Mouse (Mus musculus): ENCODE measurements around the gene Cped1. TPM values are rescaled to one million over a fixed set of nuclear protein-coding genes. Genes with fewer than 3 reads are reported as not detected.

Gene Cped1
- polyA plus RNA-seq, 1 experiment from 2014 or later, result 23.0 TPM

DNA sequence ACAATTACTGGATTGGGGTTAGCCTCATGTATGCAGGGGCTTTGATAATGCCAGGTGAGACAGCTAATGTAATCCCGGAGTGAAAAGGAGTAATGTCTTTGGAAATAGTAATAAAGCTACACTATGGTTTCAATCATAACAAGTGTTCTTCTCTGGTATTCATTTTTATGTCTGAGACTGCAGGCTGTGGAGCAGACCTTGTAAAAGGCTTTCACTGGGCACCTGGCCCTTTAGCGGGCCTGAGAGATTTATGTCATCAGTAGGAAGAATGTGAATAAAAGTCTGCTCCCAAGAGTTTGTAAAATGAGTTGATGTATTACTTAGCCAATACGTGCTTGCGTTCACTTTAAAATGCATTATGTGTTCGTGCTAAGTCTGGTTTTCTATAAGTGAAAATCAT lies 108.1 kb downstream of the Cped1 start:
- WGBS, result 84% methylated on average over 5 of the region's 5 CpGs
- DNase-seq (ENCODE audit: low spot score), result no peak
- H3K4me2 ChIP-seq (ENCODE audit: low read length), result no peak overlapping the region
- H3K4me3 ChIP-seq (replicated peaks; ENCODE audit: low read depth, low read length), result no peak overlapping the region
- H3K36me3 ChIP-seq (ENCODE audit: insufficient read depth, low read length), result no peaks in the 10 kb centered on the region
- no peaks in the 10 kb centered on the region for H3K27me3 ChIP-seq (ENCODE audit: insufficient read depth, low read length)
- H3K9ac ChIP-seq (ENCODE audit: low read depth, low read length), result no peak overlapping the region
- H3K4me1 ChIP-seq (replicated peaks; ENCODE audit: insufficient read depth, low read length), result no peaks in the 10 kb centered on the region
- no peak for ATAC-seq (replicated peaks; ENCODE audit: low FRiP score, low read depth)
- no peaks in the 10 kb centered on the region for H3K9me3 ChIP-seq (replicated peaks; ENCODE audit: low read length)
- H3K27ac ChIP-seq, result no peak overlapping the region
- TF ChIP-seq CTCF (IDR thresholded peaks at IDR 0.05; ENCODE audit: low read depth), result no peak

DNA sequence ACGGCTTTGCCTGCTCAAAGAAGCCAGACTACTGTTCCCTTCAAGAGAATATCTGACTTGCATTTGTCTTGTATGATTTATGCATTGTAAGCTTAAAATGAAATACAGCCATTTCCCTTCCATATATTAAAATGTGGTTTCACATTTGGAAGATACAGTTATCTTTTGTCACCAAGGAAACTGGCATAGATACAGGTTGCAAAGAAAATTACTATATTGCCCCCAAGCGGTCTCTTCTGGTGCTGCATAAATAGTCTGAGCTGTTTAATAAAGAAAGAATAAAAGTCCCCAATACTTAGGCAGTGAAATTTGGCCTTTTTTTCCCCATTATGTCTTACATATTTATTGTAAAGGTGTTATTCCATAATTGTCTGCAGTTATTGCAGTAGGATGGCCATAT lies 112.0 kb downstream of the Cped1 start:
- DNase-seq (ENCODE audit: low spot score), result peak; percentile 68
- WGBS, result 40% methylated on average over 2 of the region's 2 CpGs

DNA sequence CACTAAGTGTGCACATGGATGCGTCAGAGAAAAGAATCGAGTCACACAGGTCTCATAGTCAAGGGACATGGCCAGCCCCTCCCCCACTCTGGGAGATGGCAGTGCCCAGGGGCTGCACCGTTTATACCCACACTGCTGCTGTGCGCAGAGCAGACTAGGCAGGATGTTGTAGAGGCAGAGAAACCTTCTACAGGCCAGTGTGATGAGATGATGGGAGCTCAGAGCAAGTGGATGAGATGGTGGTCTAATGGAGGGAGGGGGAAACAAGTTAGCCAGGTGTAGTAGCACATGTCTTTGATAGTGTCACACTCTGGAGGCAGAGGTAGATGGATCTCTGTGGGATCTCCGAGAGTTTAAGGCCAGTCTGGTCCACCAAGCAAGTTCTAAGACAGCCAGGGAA lies 114.1 kb downstream of the Cped1 start:
- no peaks in the 10 kb centered on the region for H3K4me1 ChIP-seq (replicated peaks; ENCODE audit: insufficient read depth, low read length)
- TF ChIP-seq CTCF (IDR thresholded peaks at IDR 0.05; ENCODE audit: low read depth), result no peak

More for the DNA sequence above, 112.0 kb downstream of the Cped1 start:
- Histone ChIP-seq H3K4me2 (ENCODE audit: low read length) (no peak overlapping the region), H3K36me3 (ENCODE audit: insufficient read depth, low read length) (no peaks in the 10 kb centered on the region), H3K27me3 (ENCODE audit: insufficient read depth, low read length) (no peaks in the 10 kb centered on the region), H3K4me1 (replicated peaks; ENCODE audit: insufficient read depth, low read length) (no peaks in the 10 kb centered on the region), H3K9me3 (replicated peaks; ENCODE audit: low read length) (no peaks in the 10 kb centered on the region), H3K27ac (no peak overlapping the region), H3K9ac (ENCODE audit: low read depth, low read length) (no peak overlapping the region), H3K4me3 (replicated peaks; ENCODE audit: low read depth, low read length) (no peak overlapping the region)
- peak; percentile 68 for TF ChIP-seq CTCF (IDR thresholded peaks at IDR 0.05; ENCODE audit: low read depth)
- no peak for ATAC-seq (replicated peaks; ENCODE audit: low FRiP score, low read depth)

DNA sequence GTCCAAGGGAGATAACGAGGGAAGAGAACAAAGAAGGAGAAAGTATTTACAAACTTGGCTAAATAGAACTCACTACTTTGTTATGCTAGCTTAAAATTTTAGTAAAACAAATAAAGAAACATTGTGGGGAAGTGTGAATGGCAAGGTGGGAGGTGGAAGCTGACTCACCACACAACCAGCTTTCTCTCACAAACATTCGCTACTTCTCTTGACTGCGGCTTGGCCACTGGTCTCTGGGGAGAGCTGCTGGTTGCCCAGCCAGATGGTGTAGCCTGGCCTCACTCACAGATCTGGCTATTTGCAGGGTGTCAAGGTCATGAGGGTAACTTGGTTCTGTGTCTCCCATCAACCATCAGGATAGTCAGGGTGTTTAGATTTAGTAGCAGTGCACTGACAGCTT lies 116.2 kb downstream of the Cped1 start:
- Histone ChIP-seq H3K4me3 (replicated peaks; ENCODE audit: low read depth, low read length) (no peak overlapping the region), H3K36me3 (ENCODE audit: insufficient read depth, low read length) (no peaks in the 10 kb centered on the region), H3K4me2 (ENCODE audit: low read length) (no peak overlapping the region), H3K27me3 (ENCODE audit: insufficient read depth, low read length) (no peaks in the 10 kb centered on the region), H3K9me3 (replicated peaks; ENCODE audit: low read length) (no peaks in the 10 kb centered on the region), H3K9ac (ENCODE audit: low read depth, low read length) (no peak overlapping the region), H3K4me1 (replicated peaks; ENCODE audit: insufficient read depth, low read length) (no peaks in the 10 kb centered on the region), H3K27ac (no peak overlapping the region)
- ATAC-seq (replicated peaks; ENCODE audit: low FRiP score, low read depth), result no peak
- 72% methylated on average over 3 of the region's 3 CpGs for WGBS
- no peak for DNase-seq (ENCODE audit: low spot score)
- TF ChIP-seq CTCF (IDR thresholded peaks at IDR 0.05; ENCODE audit: low read depth), result no peak

More for the DNA sequence above, 114.1 kb downstream of the Cped1 start:
- Histone ChIP-seq H3K27ac (no peak overlapping the region), H3K9me3 (replicated peaks; ENCODE audit: low read length) (no peaks in the 10 kb centered on the region), H3K9ac (ENCODE audit: low read depth, low read length) (no peak overlapping the region), H3K4me3 (replicated peaks; ENCODE audit: low read depth, low read length) (no peak overlapping the region), H3K36me3 (ENCODE audit: insufficient read depth, low read length) (no peaks in the 10 kb centered on the region), H3K4me2 (ENCODE audit: low read length) (no peak overlapping the region), H3K27me3 (ENCODE audit: insufficient read depth, low read length) (no peaks in the 10 kb centered on the region)
- ATAC-seq (replicated peaks; ENCODE audit: low FRiP score, low read depth) (no peak), DNase-seq (ENCODE audit: low spot score) (no peak)
- 84% methylated on average over 5 of the region's 5 CpGs for WGBS

DNA sequence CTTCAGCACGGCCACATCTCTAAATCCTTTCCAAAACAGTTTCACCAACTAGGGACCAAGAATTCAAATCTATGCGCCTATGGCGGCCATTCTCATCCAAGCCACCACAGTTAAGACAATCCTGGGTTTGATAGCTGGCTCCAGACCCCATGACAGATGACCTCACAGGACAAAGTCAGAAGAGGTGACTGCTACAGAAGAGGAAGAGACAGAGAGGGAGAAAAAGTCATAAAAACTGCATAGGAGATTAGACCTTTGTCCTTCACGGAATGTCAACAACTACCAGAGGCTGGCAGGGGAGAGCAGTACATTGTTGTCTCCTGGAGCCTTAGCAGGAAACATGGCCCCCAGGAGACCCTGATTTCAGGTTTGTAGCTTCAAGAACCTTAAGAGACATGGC lies 117.0 kb downstream of the Cped1 start:
- ATAC-seq (replicated peaks; ENCODE audit: low FRiP score, low read depth), result no peak

GRCm38 (mm10) chr6:22103713-22104112 lies 118.0 kb downstream of the Cped1 start:
- Histone ChIP-seq H3K36me3 (ENCODE audit: insufficient read depth, low read length) (no peaks in the 10 kb centered on the region), H3K4me2 (ENCODE audit: low read length) (no peak overlapping the region), H3K4me3 (replicated peaks; ENCODE audit: low read depth, low read length) (no peak overlapping the region), H3K27me3 (ENCODE audit: insufficient read depth, low read length) (no peaks in the 10 kb centered on the region), H3K4me1 (replicated peaks; ENCODE audit: insufficient read depth, low read length) (no peaks in the 10 kb centered on the region), H3K27ac (no peak overlapping the region), H3K9me3 (replicated peaks; ENCODE audit: low read length) (no peaks in the 10 kb centered on the region), H3K9ac (ENCODE audit: low read depth, low read length) (no peak overlapping the region)
- ATAC-seq (replicated peaks; ENCODE audit: low FRiP score, low read depth) (no peak), DNase-seq (ENCODE audit: low spot score) (no peak)
- TF ChIP-seq CTCF (IDR thresholded peaks at IDR 0.05; ENCODE audit: low read depth), result no peak
- WGBS, result 68% methylated on average over 3 of the region's 3 CpGs

More for the DNA sequence above, 117.0 kb downstream of the Cped1 start:
- Histone ChIP-seq H3K4me3 (replicated peaks; ENCODE audit: low read depth, low read length) (no peak overlapping the region), H3K9me3 (replicated peaks; ENCODE audit: low read length) (no peaks in the 10 kb centered on the region), H3K27ac (no peak overlapping the region), H3K27me3 (ENCODE audit: insufficient read depth, low read length) (no peaks in the 10 kb centered on the region), H3K4me2 (ENCODE audit: low read length) (no peak overlapping the region), H3K4me1 (replicated peaks; ENCODE audit: insufficient read depth, low read length) (no peaks in the 10 kb centered on the region), H3K9ac (ENCODE audit: low read depth, low read length) (no peak overlapping the region), H3K36me3 (ENCODE audit: insufficient read depth, low read length) (no peaks in the 10 kb centered on the region)
- 75% methylated on average over 4 of the region's 4 CpGs for WGBS
- DNase-seq (ENCODE audit: low spot score), result no peak
- TF ChIP-seq CTCF (IDR thresholded peaks at IDR 0.05; ENCODE audit: low read depth), result no peak

DNA sequence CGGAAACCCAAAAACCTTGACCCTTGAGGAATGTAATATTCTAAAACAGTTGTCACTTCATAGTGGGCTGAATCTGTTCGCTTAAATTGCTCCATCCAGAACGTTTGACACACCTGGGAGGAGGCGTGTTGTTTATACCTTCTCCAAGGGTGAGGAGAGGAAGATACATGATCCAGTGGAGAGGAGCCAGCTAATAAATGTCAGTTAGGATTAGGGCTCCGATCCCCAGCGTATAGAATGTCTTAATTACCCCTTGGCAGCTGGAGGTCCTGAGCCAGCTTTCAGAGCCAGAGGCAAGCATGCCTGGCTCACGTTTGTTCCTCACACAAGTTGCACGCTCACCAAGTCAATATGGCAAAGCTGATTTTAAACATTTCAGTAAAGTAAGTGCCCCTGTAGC lies 118.5 kb downstream of the Cped1 start:
- Histone ChIP-seq H3K9me3 (replicated peaks; ENCODE audit: low read length) (no peaks in the 10 kb centered on the region), H3K4me1 (replicated peaks; ENCODE audit: insufficient read depth, low read length) (no peaks in the 10 kb centered on the region), H3K4me3 (replicated peaks; ENCODE audit: low read depth, low read length) (no peak overlapping the region), H3K27ac (no peak overlapping the region), H3K27me3 (ENCODE audit: insufficient read depth, low read length) (no peaks in the 10 kb centered on the region), H3K4me2 (ENCODE audit: low read length) (no peak overlapping the region), H3K9ac (ENCODE audit: low read depth, low read length) (no peak overlapping the region), H3K36me3 (ENCODE audit: insufficient read depth, low read length) (no peaks in the 10 kb centered on the region)
- ATAC-seq (replicated peaks; ENCODE audit: low FRiP score, low read depth), result no peak
- peak; percentile 44 for DNase-seq (ENCODE audit: low spot score)
- TF ChIP-seq CTCF (IDR thresholded peaks at IDR 0.05; ENCODE audit: low read depth), result no peak
- 33% methylated on average over 8 of the region's 8 CpGs for WGBS

All from kidney, postnatal 0 days (tissue).